Mouse (Mus musculus) hematopoietic stem cell, adult 5-6 weeks (primary cell): ENCODE data around the gene Vmn1r208. TPM values are rescaled to one million over a fixed set of nuclear protein-coding genes. Genes with fewer than 3 reads are reported as not detected.
"Not testable (repeated sequence)": the region's sequence is repeated elsewhere in the genome, so short reads cannot be mapped to it uniquely, and the experiment has no call there.

ENCODE experiments used
- ATAC-seq, 2 experiments: fragments of 125-278 bp in 1 of 2; replicated peaks in 1 of 2; 2 replicates each; pipeline ENCODE4 v1.8.0; 2016 to 2017; ENCODE audit warnings: inconsistent platforms in 2 of 2, mild to moderate bottlenecking in 2 of 2, moderate number of reproducible peaks in 2 of 2, low read depth in 1 of 2, moderate TSS enrichment in 1 of 2; ENCODE audit not compliant: low FRiP score in 2 of 2, poor library complexity in 2 of 2, severe bottlenecking in 2 of 2, insufficient read depth in 1 of 2, low TSS enrichment in 1 of 2
- total RNA-seq: library from RNA; stranded (forward); fragments of 172-1452, 232-1000 nt; gene quantifications from 2 replicates; pipeline ENCODE4 v1.2.3, GENCODE M21; 2017

Gene Vmn1r208
- total RNA-seq, result not detected in 2 replicates

DNA sequence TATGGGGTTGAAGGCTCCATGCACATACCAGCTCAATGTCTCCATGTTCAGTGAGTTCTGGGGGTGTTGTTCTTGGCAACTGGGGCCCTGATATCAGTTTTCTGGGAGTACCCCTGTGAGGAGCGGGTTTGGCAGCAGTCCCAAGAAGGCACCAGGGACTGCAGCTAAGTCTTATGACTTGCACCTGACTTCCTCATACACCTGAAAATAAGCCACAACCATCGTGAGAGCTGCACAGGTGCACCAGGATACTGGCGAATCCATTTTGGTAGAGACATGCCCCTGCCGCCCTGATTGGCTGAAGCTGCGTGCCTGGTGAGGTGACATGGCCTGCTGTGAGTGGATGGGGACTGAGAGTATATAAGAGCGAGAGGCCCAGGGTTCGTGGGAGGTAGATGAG is at the start of gene Vmn1r208:
Gene Vmn1r208, minus strand, starts transcription at position 101 of the 400 bp plus-strand sequence.
- not testable (repeated sequence) for ATAC-seq

- not testable (repeated sequence) for ATAC-seq
Measured at GRCm38 (mm10) chr13:22821601-22822000, 44.4 kb upstream of the Vmn1r208 start.

- not testable (repeated sequence) for ATAC-seq
Measured at GRCm38 (mm10) chr13:22809582-22809981, 32.4 kb upstream of the Vmn1r208 start, which contains the start of gene Vmn1r209. Gene Vmn1r209 (minus strand): TSS chr13:22809682.

- ATAC-seq, result not testable (repeated sequence)
Measured at GRCm38 (mm10) chr13:22788096-22788495, 10.9 kb upstream of the Vmn1r208 start.

DNA sequence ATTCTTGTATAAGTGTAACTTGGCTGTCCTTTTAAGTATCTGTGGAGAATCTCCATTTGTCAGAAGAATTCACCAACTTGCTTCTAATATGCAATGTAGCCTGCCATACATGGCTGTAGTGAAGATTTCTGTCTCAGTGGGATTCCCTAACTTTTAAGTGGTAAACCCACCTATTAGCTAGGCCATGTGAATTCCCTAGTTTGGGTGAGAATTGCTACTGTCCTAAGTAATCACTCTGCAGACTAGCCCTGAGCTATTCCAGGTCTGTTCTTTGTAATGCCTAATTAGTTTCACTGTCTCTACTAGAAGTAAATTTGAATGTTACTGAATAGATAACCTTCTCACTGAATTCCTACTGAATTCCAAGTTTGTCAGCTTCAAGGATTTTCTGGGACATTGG is 7.0 kb upstream of the Vmn1r208 start:
- not testable (repeated sequence) for ATAC-seq

- ATAC-seq, result not testable (repeated sequence)
Measured at GRCm38 (mm10) chr13:22771592-22771991, 5.6 kb downstream of the Vmn1r208 start.

- ATAC-seq, result no peak
Measured at GRCm38 (mm10) chr13:22747524-22747923, 29.7 kb downstream of the Vmn1r208 start.

- ATAC-seq, result not testable (repeated sequence)
Measured at GRCm38 (mm10) chr13:22729529-22729928, 47.7 kb downstream of the Vmn1r208 start, which contains the start of gene Vmn1r207-ps. Gene Vmn1r207-ps (minus strand): TSS chr13:22729629.

Other genes with a start within 250 kb of the Vmn1r208 start
- not detected in 2 replicates for gene Vmn1r204, start 224.2 kb downstream of the Vmn1r208 start, total RNA-seq
- gene Vmn1r205, start 184.4 kb downstream of the Vmn1r208 start, total RNA-seq, result not detected in 2 replicates
- gene Vmn1r206, start 153.1 kb downstream of the Vmn1r208 start, total RNA-seq, result not detected in 2 replicates
- gene Vmn1r207-ps, start 47.8 kb downstream of the Vmn1r208 start, total RNA-seq, result not detected in 2 replicates
- not detected in 2 replicates for gene Vmn1r209, start 32.3 kb upstream of the Vmn1r208 start, total RNA-seq
- not detected in 2 replicates for gene Vmn1r210, start 53.9 kb upstream of the Vmn1r208 start, total RNA-seq
- not detected in 2 replicates for gene Vmn1r211, start 80.2 kb upstream of the Vmn1r208 start, total RNA-seq
- gene Vmn1r212, start 106.8 kb upstream of the Vmn1r208 start, total RNA-seq, result not detected in 2 replicates
- not detected in 2 replicates for gene Vmn1r213, start 230.3 kb upstream of the Vmn1r208 start, total RNA-seq